Mouse (Mus musculus) heart, adult 2 months (tissue): ENCODE data around the gene Clca2.

Experiments
- CTCF ChIP-seq: fragments of 200-600 bp; IDR thresholded peaks from 2 replicates; pipeline ENCODE4 v1.8.1; 2022; ENCODE audit warnings: antibody characterized with exemption, mild to moderate bottlenecking, moderate library complexity
- EP300 ChIP-seq: fragments of 200-500 bp; IDR thresholded peaks from 2 replicates; pipeline ENCODE4 v1.6.1; 2011; ENCODE audit warnings: low read depth, low read length, control low read depth; ENCODE audit not compliant: insufficient read depth
- POLR2A ChIP-seq: fragments of 200-500 bp; IDR thresholded peaks from 2 replicates; pipeline ENCODE4 v1.6.1; 2011; ENCODE audit warnings: mild to moderate bottlenecking, low read depth, low read length, control low read depth; ENCODE audit not compliant: insufficient read depth

- TF ChIP-seq POLR2A: no peak
- no peak for TF ChIP-seq CTCF
- TF ChIP-seq EP300: no peak
Measured at GRCm38 (mm10) chr3:145119425-145119824, 20.2 kb upstream of the Clca2 start.
